Mouse (Mus musculus) brain, adult 10 weeks (tissue): ENCODE measurements around the gene Umod. TPM values are rescaled to one million over a fixed set of nuclear protein-coding genes. Genes with fewer than 3 reads are reported as not detected.

Experiments used
- polyA plus RNA-seq: library from polyadenylated mRNA; stranded (reverse); fragments of 350-450 nt; fragmentation: Illumina TruSeq; extraction: RNeasy Lipid Tissue Mini Kit (QIAGEN cat#74804); gene quantifications from one replicate; pipeline ENCODE4 v1.2.3, GENCODE M21; 2015; ENCODE audit warnings: low read depth, low replicate concordance

The Umod gene
- not detected for polyA plus RNA-seq

DNA sequence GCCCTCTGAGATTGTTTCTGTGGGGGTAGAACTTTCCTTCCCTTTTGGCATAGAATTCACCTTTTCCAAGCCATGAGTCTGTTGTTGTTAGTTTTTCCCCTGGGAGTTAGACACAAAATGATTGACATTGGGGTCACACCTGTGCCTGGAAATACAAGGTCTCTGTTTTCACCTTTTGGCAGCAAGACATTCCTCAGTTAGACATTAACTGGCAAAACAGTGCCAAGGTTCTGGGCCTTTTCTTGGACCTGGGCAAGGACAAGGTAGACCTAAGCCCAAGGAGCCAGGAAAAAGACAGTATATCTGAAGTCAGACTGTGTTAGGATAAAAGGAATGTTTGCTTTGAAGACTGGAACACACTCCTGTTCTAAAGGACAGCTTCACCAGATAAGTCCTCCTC is at the start of gene Umod:
Umod (minus strand) TSS at position 27 of the 400 bp plus-strand sequence.

GRCm38 (mm10) chr7:119523389-119523788 is 44.3 kb upstream of the Umod start, which contains the start of gene Pdilt:
TSS of gene Pdilt (minus strand) at chr7:119523489.

DNA sequence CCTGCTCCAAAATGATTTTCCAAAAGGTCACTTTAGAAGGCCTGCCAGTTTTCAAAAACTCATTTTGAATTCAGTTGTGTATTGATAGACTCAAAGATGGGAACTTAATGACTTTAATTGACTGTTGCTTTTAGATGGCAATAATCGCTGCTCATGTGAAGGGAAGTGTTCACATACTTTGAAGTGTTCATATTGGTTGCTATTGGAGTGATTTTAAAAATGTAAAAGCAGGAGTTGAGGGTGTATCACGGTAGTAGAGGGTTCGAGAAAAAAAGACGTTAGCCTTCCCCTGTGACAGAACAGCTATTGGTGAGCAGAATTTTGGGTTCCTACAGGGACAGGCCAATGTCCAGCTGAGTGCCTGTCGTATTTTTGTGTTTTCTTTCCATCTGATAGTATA is 40.1 kb upstream of the Umod start, which contains the start of gene Acsm5:
Acsm5 (plus strand) TSS at position 301 of the 400 bp plus-strand sequence.

GRCm38 (mm10) chr7:119459185-119459584 is 19.9 kb downstream of the Umod start, which contains the start of gene Gp2:
TSS of gene Gp2 (minus strand) at chr7:119459285.

Other genes starting within 250 kb of the Umod start
- 0.33 TPM for gene Gp2, start 20.0 kb downstream of the Umod start, polyA plus RNA-seq
- gene Acsm5, start 40.2 kb upstream of the Umod start, polyA plus RNA-seq: 0.73 TPM
- gene Pdilt, start 44.2 kb upstream of the Umod start, polyA plus RNA-seq: not detected
- gene Acsm2, start 75.1 kb upstream of the Umod start, polyA plus RNA-seq: not detected
- not detected for gene Acsm1, start 127.7 kb upstream of the Umod start, polyA plus RNA-seq
- not detected for gene Acsm4, start 210.7 kb upstream of the Umod start, polyA plus RNA-seq
- gene Thumpd1, start 241.5 kb upstream of the Umod start, polyA plus RNA-seq: 40.1 TPM